Mouse (Mus musculus): ENCODE data around the gene Cyp1a1.
"Not testable (repeated sequence)": the region's sequence is repeated elsewhere in the genome, so short reads cannot be mapped to it uniquely, and the experiment has no call there.

Gene Cyp1a1

DNA sequence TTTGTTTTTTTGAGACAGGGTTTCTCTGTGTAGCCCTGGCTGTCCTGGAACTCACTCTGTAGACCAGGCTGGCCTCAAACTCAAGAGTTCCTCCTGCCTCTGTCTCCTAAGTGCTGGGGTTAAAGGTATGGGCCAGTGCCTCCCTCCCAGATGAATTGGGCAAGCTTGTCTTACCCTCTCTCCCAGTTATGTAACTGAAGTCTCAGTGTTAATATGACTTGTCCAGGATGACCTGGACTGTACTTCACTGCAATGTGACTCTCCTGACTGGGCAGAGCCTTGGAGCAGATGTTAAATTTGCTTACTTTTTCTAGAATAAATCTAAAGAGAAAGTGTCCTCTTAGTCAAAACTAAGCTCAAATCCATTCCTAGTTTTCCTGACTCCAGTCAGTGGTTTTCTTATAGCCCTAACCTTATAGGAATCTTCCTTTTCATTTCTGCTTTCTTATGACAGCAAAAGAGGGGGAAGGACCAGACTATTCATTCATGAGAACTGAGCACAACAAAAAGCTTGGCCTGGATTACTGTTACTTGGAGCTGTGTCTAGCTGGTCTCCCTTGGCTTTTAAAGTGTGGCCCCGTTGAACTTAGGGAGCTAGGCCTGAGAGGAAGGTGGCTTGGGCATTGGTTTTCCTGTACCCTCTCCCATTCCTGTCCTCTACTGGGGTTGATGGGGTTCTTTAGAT is 10.9 kb downstream of the Cyp1a1 start:
- no peak for DNase-seq (ENCODE audit: low read depth, low spot score)

DNA sequence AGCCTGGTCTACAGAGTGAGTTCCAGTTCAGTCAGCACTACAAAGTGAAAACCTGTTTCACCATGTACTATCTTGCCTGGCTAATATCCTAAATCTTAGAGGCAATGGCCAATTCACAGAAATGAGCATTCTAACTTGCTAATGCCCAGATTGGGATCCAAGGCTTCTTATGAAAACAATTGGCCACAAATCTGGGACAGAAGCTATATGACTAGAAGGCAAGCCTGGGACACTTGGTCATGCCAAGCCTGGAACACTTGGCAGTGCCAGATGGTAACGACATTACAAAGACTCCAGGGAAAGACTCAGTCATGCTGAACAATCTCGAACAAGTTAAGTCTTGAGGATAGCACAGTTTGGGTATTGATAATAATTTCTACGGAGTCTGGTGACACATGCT is 18.8 kb downstream of the Cyp1a1 start:
- no peak for DNase-seq (ENCODE audit: low read depth, low spot score)

DNA sequence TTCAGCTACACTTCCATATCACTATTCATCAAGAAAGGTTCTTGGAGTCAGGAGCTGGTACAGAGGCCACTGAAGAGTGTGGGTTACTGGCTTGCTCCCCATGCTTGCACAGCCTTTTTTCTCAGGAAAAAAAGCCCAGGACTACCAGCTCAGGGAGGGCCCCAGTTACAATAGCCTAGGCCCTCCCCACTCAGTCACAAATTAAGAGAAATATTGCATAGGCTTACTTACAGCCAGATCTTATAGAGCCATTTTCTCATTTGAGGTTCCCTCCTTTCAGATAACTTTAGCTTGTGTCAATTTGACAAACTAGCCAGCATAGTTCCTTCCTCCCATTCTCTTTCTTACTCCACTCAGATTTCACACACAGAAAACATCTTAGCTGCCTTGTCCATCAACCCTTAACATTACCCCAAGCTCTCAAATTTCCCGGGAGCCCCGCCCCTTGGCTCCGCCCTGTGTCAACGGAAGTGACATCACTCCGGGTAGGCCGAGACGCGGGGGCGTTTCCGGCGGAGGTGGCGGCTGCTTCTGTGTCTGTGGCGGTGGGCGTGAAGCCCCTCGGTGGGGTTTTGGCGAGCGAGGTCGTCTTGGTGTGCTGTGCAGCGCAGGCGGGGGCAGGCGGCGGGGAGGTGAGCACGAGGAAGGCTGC is 20.5 kb downstream of the Cyp1a1 start, which contains the start of gene Edc3:
TSS of gene Edc3 (plus strand) at position 473 of the 652 bp plus-strand sequence.
- peak; percentile 86 for DNase-seq (ENCODE audit: low read depth, low spot score)

GRCm38 (mm10) chr9:57708720-57709274 is 21.1 kb downstream of the Cyp1a1 start:
- peak; percentile 32 for DNase-seq (ENCODE audit: low read depth, low spot score)

GRCm38 (mm10) chr9:57710214-57710613 is 22.5 kb downstream of the Cyp1a1 start:
- DNase-seq (ENCODE audit: low read depth, low spot score): not testable (repeated sequence)

DNA sequence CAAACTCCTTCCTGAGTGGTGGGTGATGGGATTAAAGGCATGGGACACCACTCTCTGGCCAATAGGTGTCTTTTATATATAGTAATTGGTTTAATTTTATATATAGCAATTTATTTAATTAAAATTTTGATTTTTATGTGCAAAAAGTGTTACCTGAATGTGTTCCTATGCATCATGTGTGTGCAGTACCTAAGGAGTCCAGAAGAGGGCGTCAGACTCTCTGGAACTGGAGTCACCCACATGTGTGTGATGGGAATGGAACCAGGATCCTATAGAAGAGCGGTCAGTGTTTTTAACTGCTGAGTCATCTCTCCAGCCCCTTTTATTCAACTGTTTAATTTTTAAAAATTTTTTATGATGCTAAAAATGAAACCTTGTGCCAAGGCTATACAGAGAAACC is 24.5 kb downstream of the Cyp1a1 start:
- DNase-seq (ENCODE audit: low read depth, low spot score): peak; percentile 58

DNA sequence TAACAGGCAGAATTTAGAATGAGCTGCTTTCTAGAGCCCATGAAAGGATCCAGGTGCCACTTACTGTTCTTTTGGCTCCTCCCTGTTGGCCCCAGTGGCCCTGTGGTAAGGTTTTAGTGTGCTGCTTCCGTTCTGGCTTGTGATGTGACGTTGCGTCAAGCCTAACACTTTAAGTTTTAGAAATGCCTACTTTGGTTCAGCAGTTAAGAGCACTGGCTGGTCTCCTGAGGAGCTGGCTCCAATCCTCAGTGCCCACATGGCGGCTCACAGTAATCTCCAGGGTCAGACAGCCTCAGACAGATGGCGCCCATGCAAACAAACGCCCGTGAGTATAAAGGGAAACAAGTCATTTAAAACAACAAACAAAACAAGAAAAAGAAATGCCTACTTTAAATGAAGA is 30.7 kb downstream of the Cyp1a1 start:
- DNase-seq (ENCODE audit: low read depth, low spot score): no peak

DNA sequence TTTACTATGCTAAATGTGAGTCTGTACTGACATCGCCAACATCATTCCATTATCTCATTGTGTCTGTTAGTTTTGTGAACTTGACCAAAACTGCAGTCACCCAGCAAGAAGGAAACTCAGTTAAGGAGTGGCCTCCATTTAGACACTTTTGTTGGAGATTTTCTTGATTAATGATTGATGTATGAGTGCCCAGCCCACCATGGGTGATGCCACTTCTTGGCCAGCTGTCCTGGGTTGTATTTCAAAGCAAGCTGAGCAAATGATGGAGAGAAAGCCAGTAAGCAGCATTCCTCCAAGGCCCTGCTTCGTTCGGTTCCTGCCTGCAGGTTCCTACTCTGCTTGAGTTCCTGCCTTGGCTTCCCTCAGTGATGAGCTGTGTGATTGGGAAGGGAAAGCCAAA is 33.0 kb downstream of the Cyp1a1 start:
- no peak for DNase-seq (ENCODE audit: low read depth, low spot score)

DNA sequence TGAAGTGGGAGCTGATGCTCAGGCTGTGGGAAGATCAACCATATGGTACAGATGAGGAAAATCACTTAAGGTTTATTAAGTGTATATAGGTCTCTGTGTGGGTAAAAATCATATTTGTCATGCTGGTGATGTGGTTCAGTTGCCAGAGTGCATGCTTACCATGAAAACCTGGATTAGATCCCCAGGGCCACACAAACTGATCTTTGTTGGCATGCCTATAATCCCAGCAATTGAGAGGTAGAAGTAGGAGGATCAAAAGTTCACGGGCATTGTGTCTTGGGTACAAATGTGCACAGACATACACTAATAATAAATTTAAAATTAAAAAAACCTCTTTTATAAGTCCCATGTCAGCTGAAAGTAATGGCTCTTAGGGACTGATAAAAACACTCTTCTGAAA is 34.6 kb downstream of the Cyp1a1 start:
- no peak for DNase-seq (ENCODE audit: low read depth, low spot score)

DNA sequence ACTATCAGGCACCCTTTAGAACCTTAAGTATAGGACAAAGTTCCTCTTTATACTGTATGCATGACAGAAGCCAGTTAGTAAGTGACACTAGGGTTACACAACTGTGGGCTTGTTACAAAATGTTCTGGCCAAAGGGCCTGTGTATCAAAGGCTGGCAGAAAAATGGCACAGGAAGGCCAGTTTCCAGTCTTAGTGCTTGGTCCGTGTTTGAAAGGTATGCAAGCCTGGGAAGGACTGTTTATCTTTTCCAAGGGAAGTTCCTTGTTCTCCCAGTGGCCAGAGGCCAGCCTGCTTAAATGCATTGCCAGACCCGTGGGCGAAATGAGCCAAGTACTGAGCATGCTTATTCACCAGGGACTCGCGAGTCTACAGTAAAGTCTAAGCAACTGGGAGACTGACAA is 35.6 kb downstream of the Cyp1a1 start:
- DNase-seq (ENCODE audit: low read depth, low spot score): no peak

- no peak for DNase-seq (ENCODE audit: low read depth, low spot score)
Measured at GRCm38 (mm10) chr9:57723796-57724195, 36.1 kb downstream of the Cyp1a1 start.

- DNase-seq (ENCODE audit: low read depth, low spot score): no peak
Measured at GRCm38 (mm10) chr9:57724701-57725100, 37.0 kb downstream of the Cyp1a1 start.

DNA sequence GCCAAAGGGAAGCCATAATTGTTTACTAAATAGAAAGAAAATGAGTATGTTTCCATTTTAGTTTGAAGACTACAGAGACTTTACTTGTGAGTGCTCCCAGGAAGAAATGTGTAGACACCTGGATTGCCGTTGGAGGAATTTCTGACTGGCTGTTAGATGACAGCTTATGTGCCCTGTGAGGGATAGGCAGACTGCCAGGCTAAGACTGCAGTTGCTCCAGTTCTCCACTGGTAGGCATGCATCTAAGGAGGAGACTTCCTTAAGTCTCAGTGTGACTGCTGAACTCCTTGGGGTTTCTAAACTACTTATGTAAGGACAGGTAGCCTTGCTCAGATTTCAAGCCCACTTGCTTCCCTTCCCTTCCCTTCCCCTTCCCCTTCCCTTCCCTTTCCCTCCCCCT is 40.6 kb downstream of the Cyp1a1 start:
- DNase-seq (ENCODE audit: low read depth, low spot score): peak; percentile 52

DNA sequence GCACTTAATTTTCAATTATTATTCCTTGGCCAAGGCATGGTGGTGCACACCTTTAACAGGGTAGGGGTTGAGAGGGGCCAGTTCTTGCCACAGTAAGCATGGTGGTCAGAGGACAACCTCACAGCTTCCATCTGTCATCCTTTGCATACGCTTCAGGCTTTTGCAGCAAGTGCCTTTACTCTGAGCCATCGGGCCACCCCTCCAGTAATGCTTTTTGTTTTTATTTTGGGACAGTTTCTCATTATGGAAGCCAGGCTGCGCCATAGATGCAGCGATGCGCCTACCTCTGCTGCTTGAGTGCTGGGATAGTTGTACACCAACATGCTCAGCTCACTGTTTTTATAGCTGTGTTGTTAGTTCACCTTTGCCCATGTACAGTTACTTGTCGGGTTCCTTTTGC is 45.9 kb downstream of the Cyp1a1 start:
- DNase-seq (ENCODE audit: low read depth, low spot score): no peak

GRCm38 (mm10) chr9:57739863-57740262 is 52.1 kb downstream of the Cyp1a1 start:
- DNase-seq (ENCODE audit: low read depth, low spot score): no peak

- DNase-seq (ENCODE audit: low read depth, low spot score): peak; percentile 74
Measured at GRCm38 (mm10) chr9:57744462-57745091, 56.8 kb downstream of the Cyp1a1 start.

GRCm38 (mm10) chr9:57747067-57747466 is 59.3 kb downstream of the Cyp1a1 start:
- no peak for DNase-seq (ENCODE audit: low read depth, low spot score)

DNA sequence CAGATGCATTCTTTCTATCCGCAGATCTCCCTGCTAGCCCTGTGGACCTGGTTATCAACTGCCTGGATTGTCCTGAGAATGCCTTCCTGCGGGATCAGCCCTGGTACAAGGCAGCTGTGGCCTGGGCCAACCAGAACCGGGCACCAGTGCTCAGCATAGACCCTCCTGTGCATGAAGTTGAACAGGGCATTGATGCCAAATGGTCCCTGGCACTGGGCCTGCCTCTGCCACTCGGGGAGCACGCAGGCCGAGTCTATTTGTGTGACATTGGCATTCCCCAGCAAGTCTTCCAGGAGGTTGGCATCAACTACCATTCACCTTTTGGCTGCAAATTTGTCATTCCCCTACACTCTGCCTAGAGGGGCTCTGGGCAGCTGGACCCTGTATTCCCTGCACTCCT is 60.4 kb downstream of the Cyp1a1 start:
- no peak for DNase-seq (ENCODE audit: low read depth, low spot score)

DNA sequence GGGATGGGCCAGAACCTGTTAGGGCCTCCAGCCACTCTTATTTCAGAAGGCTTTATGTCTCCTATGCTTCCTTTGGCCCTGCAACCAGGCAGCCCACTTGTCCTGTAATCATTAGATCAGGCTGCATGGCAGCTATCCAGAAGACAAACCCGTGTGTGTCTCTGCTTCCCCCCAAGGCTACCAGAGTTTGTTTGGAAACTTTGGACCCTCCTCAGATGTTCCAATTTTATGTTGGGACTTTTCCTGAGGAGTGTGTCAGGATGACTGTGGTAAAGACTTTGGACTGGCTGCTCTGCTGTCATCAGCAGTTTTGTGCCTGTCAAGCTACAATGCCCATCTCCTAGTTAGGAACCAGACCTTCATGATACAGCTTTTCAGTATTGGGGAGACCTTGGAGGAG is 61.1 kb downstream of the Cyp1a1 start:
- no peak for DNase-seq (ENCODE audit: low read depth, low spot score)

GRCm38 (mm10) chr9:57750901-57751300 is 63.2 kb downstream of the Cyp1a1 start:
- no peak for DNase-seq (ENCODE audit: low read depth, low spot score)

All from ES-CJ7 (cell line).